Mouse (Mus musculus): ENCODE measurements around the gene Cdk14. TPM values are rescaled to one million over a fixed set of nuclear protein-coding genes. Genes with fewer than 3 reads are reported as not detected.
A peak's percentile ranks its signal among the peaks of the same experiment; 100 is the strongest.

Cdk14 gene
- polyA plus RNA-seq, 1 experiment = 2.6 TPM

DNA sequence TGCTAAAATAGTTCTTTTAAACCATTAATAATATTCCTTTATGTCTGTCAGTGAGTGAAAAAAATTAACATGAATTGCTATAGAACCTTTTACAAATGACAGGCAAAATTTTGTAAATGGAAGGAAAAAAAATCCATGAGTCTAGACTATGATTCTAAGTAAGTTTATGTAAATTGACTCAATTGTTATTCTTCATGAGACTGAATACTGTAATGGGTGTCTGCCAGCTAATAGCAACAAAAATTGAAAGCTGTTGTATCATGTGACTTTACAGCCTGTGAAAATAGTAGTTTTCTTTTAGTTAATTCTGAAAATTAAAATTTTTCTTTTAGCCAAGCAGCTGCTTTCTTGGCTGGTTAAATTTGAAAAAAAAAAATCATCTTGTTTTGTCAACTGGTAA is 234.6 kb downstream of the Cdk14 start:
- DNase-seq = no peak
- no peak overlapping the region for H3K27ac ChIP-seq (ENCODE audit: insufficient read depth, low read depth, low read length)
- TF ChIP-seq CTCF (conservative IDR thresholded peaks at IDR 0.05; ENCODE audit: insufficient read depth, insufficient read length, low read depth, low read length) = no peak
- no peak for TF ChIP-seq POLR2A (IDR thresholded peaks at IDR 0.05; ENCODE audit: low read depth, low read length)

DNA sequence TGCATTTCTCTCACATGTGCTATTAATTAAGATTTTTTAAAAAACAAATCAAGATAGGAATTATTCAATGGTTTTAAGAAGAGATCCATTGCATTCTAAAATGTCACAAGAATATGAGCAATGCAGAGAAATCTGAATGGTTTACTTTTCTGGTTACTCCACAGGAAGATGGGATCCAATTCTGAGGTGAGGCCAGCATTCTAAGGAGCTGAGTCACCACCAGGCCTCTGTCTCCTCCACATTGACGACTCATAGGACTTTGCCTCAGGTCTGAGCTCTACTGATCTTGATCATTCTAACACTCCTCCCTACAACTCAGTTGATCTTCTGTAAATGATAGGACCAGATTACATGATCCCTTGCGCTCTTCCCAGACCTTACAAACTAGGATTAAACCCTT is 239.4 kb downstream of the Cdk14 start:
- DNase-seq = peak; percentile 4
- TF ChIP-seq CTCF (conservative IDR thresholded peaks at IDR 0.05; ENCODE audit: insufficient read depth, insufficient read length, low read depth, low read length) = no peak
- no peak for TF ChIP-seq POLR2A (IDR thresholded peaks at IDR 0.05; ENCODE audit: low read depth, low read length)
- no peaks in the 10 kb centered on the region for H3K4me1 ChIP-seq (ENCODE audit: control insufficient read depth, insufficient read depth, low read length)
- no peak overlapping the region for H3K27ac ChIP-seq (ENCODE audit: insufficient read depth, low read depth, low read length)
- H3K4me3 ChIP-seq (ENCODE audit: insufficient read depth, low read depth, low read length) = no peak overlapping the region
- H3K27me3 ChIP-seq (replicated peaks; ENCODE audit: control insufficient read depth, insufficient read depth, low read length) = no peaks in the 10 kb centered on the region
- WGBS = 69% methylated on average over 2 of the region's 2 CpGs
- H3K36me3 ChIP-seq (ENCODE audit: control insufficient read depth, insufficient read depth, low read length) = no peaks in the 10 kb centered on the region

More for the DNA sequence above, 234.6 kb downstream of the Cdk14 start:
- Histone ChIP-seq H3K4me3 (ENCODE audit: insufficient read depth, low read depth, low read length) (no peak overlapping the region), H3K27me3 (replicated peaks; ENCODE audit: control insufficient read depth, insufficient read depth, low read length) (no peaks in the 10 kb centered on the region), H3K36me3 (ENCODE audit: control insufficient read depth, insufficient read depth, low read length) (no peaks in the 10 kb centered on the region), H3K4me1 (ENCODE audit: control insufficient read depth, insufficient read depth, low read length) (no peaks in the 10 kb centered on the region)

DNA sequence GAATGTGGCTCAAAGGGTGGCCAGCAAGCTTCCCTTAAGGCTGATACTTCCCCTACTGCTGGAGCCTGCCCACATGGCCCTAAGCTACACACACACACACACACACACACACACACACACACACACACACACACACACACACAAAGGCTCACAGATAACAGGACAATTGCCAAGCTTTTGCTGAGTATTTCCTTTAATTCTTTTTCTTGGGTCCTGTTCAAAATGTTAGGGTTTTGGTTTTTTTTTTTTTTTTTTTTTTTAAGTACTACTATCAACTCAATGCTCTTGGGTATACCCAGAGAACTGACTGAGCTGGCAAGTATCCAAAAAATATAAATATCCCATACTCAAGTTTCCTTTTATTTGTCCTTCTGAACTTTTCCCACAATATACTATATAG is 239.8 kb downstream of the Cdk14 start:
- H3K4me1 ChIP-seq (ENCODE audit: control insufficient read depth, insufficient read depth, low read length) = no peaks in the 10 kb centered on the region
- H3K4me3 ChIP-seq (ENCODE audit: insufficient read depth, low read depth, low read length) = no peak overlapping the region
- TF ChIP-seq POLR2A (IDR thresholded peaks at IDR 0.05; ENCODE audit: low read depth, low read length) (no peak), CTCF (conservative IDR thresholded peaks at IDR 0.05; ENCODE audit: insufficient read depth, insufficient read length, low read depth, low read length) (no peak)
- DNase-seq = peak; percentile 50
- H3K27ac ChIP-seq (ENCODE audit: insufficient read depth, low read depth, low read length) = no peak overlapping the region
- H3K36me3 ChIP-seq (ENCODE audit: control insufficient read depth, insufficient read depth, low read length) = no peaks in the 10 kb centered on the region
- H3K27me3 ChIP-seq (replicated peaks; ENCODE audit: control insufficient read depth, insufficient read depth, low read length) = no peaks in the 10 kb centered on the region

DNA sequence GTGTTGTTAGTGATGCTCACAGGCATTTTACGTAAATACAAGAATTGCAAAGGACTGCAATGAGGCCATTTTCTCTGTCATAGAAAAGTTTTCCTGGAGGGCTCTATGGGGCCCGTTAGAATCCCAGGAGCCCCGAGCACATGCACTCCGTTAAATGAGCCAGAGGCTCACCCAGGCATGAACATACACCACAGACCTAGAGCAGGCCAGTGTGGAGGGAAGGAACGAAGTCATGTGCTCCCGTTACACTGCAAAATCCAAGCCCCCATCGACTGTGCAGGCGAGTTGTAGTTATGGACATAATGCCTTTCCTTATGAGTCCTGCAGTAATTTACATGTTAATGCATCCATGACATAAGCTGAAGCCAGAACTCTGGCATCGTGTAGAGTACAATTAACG is 244.1 kb downstream of the Cdk14 start:
- Histone ChIP-seq H3K27ac (ENCODE audit: insufficient read depth, low read depth, low read length) (no peak overlapping the region), H3K4me1 (ENCODE audit: control insufficient read depth, insufficient read depth, low read length) (no peaks in the 10 kb centered on the region), H3K27me3 (replicated peaks; ENCODE audit: control insufficient read depth, insufficient read depth, low read length) (no peaks in the 10 kb centered on the region), H3K36me3 (ENCODE audit: control insufficient read depth, insufficient read depth, low read length) (no peaks in the 10 kb centered on the region), H3K4me3 (ENCODE audit: insufficient read depth, low read depth, low read length) (no peak overlapping the region)
- 76% methylated on average over 10 of the region's 10 CpGs for WGBS
- TF ChIP-seq CTCF (conservative IDR thresholded peaks at IDR 0.05; ENCODE audit: insufficient read depth, insufficient read length, low read depth, low read length) (no peak), POLR2A (IDR thresholded peaks at IDR 0.05; ENCODE audit: low read depth, low read length) (no peak)
- no peak for DNase-seq

DNA sequence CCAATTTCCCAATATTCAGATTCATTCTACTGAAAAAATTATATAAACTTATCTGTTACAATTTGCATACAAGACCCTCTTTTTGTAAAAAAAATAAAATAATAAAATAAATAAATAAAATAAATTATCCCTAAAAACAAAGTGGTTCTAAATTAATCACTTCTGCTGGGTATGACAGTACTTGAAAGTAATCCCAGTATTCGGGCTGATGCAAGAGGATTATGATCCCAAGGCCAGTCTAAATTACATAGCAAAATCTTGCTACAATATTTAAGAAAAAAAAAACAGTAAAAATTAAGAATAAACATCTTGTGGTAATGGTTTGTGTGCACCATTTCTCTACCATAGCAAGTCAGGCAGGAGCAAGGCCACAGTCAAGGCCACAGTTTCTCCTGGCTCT is 244.5 kb downstream of the Cdk14 start:
- 88% methylated on average over 1 of the region's 1 CpGs for WGBS
- DNase-seq = no peak
- no peak for TF ChIP-seq CTCF (conservative IDR thresholded peaks at IDR 0.05; ENCODE audit: insufficient read depth, insufficient read length, low read depth, low read length)
- TF ChIP-seq POLR2A (IDR thresholded peaks at IDR 0.05; ENCODE audit: low read depth, low read length) = no peak
- Histone ChIP-seq H3K27me3 (replicated peaks; ENCODE audit: control insufficient read depth, insufficient read depth, low read length) (no peaks in the 10 kb centered on the region), H3K4me3 (ENCODE audit: insufficient read depth, low read depth, low read length) (no peak overlapping the region), H3K27ac (ENCODE audit: insufficient read depth, low read depth, low read length) (no peak overlapping the region), H3K36me3 (ENCODE audit: control insufficient read depth, insufficient read depth, low read length) (no peaks in the 10 kb centered on the region), H3K4me1 (ENCODE audit: control insufficient read depth, insufficient read depth, low read length) (no peaks in the 10 kb centered on the region)

DNA sequence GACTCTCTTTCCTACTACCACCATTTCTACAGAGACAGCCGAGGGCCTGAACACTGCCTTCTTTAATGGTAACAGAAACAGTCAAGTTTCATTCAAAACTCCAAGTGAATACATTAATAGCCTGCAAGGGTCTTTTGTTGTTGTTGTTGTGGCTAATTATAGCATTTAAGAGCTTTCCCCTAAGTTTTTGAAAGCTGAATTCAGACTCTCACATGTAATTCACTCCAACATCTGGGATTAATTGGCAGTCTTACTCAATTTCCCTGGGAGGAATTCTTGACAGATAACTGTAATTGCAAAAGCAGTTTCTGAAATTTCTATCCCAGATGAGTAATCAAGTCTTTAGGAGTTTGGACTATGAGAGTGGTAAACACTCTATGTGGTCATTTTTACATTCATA is 245.0 kb downstream of the Cdk14 start:
- no peak for DNase-seq
- H3K27ac ChIP-seq (ENCODE audit: insufficient read depth, low read depth, low read length) = no peak overlapping the region
- H3K4me3 ChIP-seq (ENCODE audit: insufficient read depth, low read depth, low read length) = no peak overlapping the region
- no peaks in the 10 kb centered on the region for H3K4me1 ChIP-seq (ENCODE audit: control insufficient read depth, insufficient read depth, low read length)
- 81% methylated on average over 1 of the region's 1 CpGs for WGBS
- no peaks in the 10 kb centered on the region for H3K36me3 ChIP-seq (ENCODE audit: control insufficient read depth, insufficient read depth, low read length)
- TF ChIP-seq CTCF (conservative IDR thresholded peaks at IDR 0.05; ENCODE audit: insufficient read depth, insufficient read length, low read depth, low read length) = no peak
- TF ChIP-seq POLR2A (IDR thresholded peaks at IDR 0.05; ENCODE audit: low read depth, low read length) = no peak
- no peaks in the 10 kb centered on the region for H3K27me3 ChIP-seq (replicated peaks; ENCODE audit: control insufficient read depth, insufficient read depth, low read length)

DNA sequence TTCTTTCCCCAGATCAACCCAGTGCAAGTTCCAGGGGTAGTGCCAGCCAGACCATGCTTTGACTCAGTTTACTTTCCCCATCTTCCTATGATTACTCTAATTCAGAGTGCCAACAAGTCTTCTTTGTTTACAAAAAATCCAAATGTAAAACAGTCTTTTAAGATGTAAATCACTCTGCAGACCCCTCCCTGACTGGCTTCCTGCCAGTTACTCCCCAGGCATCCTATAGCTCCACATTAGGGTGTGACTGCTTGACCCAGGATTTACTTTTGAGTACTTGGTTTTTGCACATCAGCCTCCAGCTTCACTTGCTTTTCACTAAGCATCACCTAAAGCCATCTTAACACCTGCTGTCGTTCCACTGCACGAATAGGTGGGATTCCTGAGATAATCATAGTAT is 254.0 kb downstream of the Cdk14 start:
- Histone ChIP-seq H3K27ac (ENCODE audit: insufficient read depth, low read depth, low read length) (no peak overlapping the region), H3K4me3 (ENCODE audit: insufficient read depth, low read depth, low read length) (no peak overlapping the region), H3K4me1 (ENCODE audit: control insufficient read depth, insufficient read depth, low read length) (no peaks in the 10 kb centered on the region), H3K27me3 (replicated peaks; ENCODE audit: control insufficient read depth, insufficient read depth, low read length) (no peaks in the 10 kb centered on the region), H3K36me3 (ENCODE audit: control insufficient read depth, insufficient read depth, low read length) (no peaks in the 10 kb centered on the region)
- no peak for TF ChIP-seq CTCF (conservative IDR thresholded peaks at IDR 0.05; ENCODE audit: insufficient read depth, insufficient read length, low read depth, low read length)
- no peak for TF ChIP-seq POLR2A (IDR thresholded peaks at IDR 0.05; ENCODE audit: low read depth, low read length)
- WGBS = 55% methylated on average over 2 of the region's 2 CpGs
- DNase-seq = no peak

DNA sequence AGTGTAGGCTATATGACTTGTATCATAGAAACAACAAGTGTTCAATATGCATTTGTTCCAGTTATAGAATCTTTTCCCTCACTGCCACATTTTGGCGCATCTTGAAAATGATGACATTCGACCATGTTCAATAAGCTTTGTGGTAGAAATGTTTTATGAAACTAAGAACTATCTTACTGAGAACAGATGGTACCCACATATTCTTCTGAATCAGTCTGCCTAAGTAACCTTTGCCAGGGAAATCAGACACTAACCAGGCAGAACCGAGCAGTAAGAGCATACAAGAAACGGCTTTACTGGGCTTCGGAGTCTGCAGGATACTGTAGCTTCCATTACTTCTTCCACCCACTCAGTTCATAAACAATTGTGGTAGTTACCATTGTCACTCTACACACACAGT is 255.8 kb downstream of the Cdk14 start:
- no peak for TF ChIP-seq POLR2A (IDR thresholded peaks at IDR 0.05; ENCODE audit: low read depth, low read length)
- TF ChIP-seq CTCF (conservative IDR thresholded peaks at IDR 0.05; ENCODE audit: insufficient read depth, insufficient read length, low read depth, low read length) = no peak
- Histone ChIP-seq H3K27ac (ENCODE audit: insufficient read depth, low read depth, low read length) (no peak overlapping the region), H3K4me3 (ENCODE audit: insufficient read depth, low read depth, low read length) (no peak overlapping the region), H3K4me1 (ENCODE audit: control insufficient read depth, insufficient read depth, low read length) (no peaks in the 10 kb centered on the region), H3K27me3 (replicated peaks; ENCODE audit: control insufficient read depth, insufficient read depth, low read length) (no peaks in the 10 kb centered on the region), H3K36me3 (ENCODE audit: control insufficient read depth, insufficient read depth, low read length) (no peaks in the 10 kb centered on the region)
- no peak for DNase-seq
- WGBS = 93% methylated on average over 5 of the region's 5 CpGs

Data from kidney, adult 2 months (tissue).